Mouse (Mus musculus): ENCODE data around the gene Mvp.
A peak's percentile ranks its signal among the peaks of the same experiment; 100 is the strongest.

Gene Mvp

DNA sequence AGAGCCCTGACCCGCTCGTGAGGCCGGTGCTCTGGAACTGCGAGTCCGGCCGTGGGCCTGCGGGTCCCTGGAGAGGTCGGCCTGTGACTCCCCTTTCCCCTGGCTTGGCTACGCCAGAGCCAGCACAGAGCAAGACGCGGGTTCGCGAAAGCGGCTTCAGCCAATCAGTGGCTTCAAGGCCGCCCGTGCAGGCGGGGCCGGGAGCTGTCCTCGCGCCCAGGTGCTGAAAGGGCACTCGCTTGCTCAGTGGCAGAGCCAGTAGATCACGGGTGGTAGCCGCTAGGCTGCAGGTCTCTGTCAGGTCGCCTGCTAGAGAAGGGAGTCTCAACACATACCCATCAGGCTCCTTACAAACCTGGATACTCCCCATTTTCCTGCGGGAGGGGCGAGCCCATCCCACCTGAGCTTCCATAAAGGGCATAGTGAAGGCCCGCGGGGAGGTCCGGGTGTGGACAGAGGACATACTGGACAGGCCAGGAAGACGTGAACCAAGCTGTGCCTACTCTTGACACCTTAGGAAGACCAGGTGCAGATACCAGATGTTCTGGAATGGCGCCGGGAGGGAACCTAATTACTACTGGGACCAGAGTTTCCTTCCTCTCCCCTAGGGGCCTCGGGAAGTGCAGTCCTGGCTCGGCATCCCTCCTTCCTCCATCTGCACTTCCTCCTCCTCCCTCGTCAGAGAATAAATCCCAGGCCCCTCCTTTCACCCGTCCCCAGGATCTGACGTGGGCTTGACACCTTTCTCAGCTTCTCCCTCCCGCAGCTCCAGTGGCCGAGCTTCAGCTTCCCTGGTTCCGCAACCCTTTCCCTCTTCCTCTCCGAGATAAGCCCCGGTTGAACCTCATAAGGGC lies 64.4 kb downstream of the Mvp start, which contains the start of gene Sez6l2:
Sez6l2 (plus strand) TSS at position 771 of the 854 bp plus-strand sequence.
- DNase-seq: peak; percentile 96

- no peak for DNase-seq
Measured at GRCm38 (mm10) chr7:126949403-126949792, 65.0 kb downstream of the Mvp start, which contains the start of gene Asphd1. Gene Asphd1, minus strand, starts transcription at chr7:126949582.

DNA sequence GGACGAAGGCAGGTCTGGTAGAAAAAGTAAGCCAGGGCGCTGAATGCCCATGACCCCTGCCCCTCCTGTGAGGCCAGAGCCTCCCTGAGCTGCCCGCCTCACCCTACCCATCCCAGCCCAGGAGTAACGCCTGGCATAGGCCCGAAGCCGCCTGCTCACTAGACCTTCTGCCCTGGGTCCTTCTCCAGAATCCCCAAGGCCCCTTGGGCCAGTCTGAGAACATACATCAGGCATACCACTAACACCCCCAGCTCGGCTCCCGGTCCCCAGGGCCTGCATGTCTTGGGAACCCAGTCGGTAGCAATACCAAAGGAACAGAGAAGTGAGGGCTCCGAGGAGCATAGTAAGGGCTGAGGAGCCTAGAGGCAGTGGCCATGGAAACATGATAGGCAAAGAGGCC lies 65.8 kb downstream of the Mvp start:
- no peak for DNase-seq

GRCm38 (mm10) chr7:126946530-126946929 lies 67.9 kb downstream of the Mvp start:
- peak; percentile 58 for DNase-seq

- DNase-seq: no peak
Measured at GRCm38 (mm10) chr7:126941801-126942200, 72.6 kb downstream of the Mvp start.

DNA sequence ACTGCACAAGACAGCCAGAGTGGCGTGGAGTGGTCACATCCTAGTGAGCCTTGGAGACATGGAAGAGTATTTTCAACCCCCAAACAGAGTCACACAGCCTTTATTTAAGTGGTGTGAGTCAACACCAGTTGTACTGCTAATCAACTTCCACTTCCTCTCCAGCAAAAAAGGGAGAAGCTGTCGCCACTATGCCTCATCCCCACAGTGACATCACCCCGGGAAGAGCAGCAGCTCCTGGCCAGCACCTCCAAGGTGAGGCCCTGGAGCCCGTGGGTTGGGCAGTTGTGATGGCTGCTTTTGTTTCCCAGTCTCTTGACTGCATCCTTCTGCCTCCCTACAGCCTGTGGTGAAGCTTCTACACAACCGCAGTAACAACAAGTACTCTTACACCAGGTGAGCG lies 73.2 kb downstream of the Mvp start:
- no peak for DNase-seq

All from thymus, postnatal 14 days (tissue).